Mouse (Mus musculus): ENCODE measurements around the gene Ncor2. TPM values are rescaled to one million over a fixed set of nuclear protein-coding genes. Genes with fewer than 3 reads are reported as not detected.

The Ncor2 gene
- polyA plus RNA-seq, 1 experiment from 2014 or later: 34.9 TPM

GRCm38 (mm10) chr5:125151872-125152534, 27.0 kb downstream of the Ncor2 start:
- Histone ChIP-seq H3K9me3 (no peaks in the 10 kb centered on the region), H3K4me1 (peaks cover 100% of the 10 kb centered on the region), H3K36me3 (peaks cover 3% of the 10 kb centered on the region), H3K9ac (peak overlapping the region; percentile 51), H3K4me2 (replicated peaks) (peak overlapping the region; percentile 51), H3K27me3 (no peaks in the 10 kb centered on the region), H3K4me3 (no peak overlapping the region), H3K27ac (peak overlapping the region; percentile 86)
- WGBS: 8% methylated on average over 17 of the region's 17 CpGs
- peak; percentile 49 for ATAC-seq (ENCODE audit: low FRiP score, low read depth)

- Histone ChIP-seq H3K4me2 (replicated peaks) (peak overlapping the region; percentile 51), H3K9ac (peak overlapping the region; percentile 51), H3K9me3 (no peaks in the 10 kb centered on the region), H3K27me3 (no peaks in the 10 kb centered on the region), H3K36me3 (peaks cover 3% of the 10 kb centered on the region), H3K27ac (peak overlapping the region; percentile 86), H3K4me1 (peaks cover 100% of the 10 kb centered on the region), H3K4me3 (no peak overlapping the region)
- WGBS: 12% methylated on average over 10 of the region's 10 CpGs
- peak; percentile 34; the same call in 1 of the 2 replicates for ATAC-seq (ENCODE audit: low FRiP score, low read depth)
Observed at GRCm38 (mm10) chr5:125150951-125151564, 28.0 kb downstream of the Ncor2 start.

DNA sequence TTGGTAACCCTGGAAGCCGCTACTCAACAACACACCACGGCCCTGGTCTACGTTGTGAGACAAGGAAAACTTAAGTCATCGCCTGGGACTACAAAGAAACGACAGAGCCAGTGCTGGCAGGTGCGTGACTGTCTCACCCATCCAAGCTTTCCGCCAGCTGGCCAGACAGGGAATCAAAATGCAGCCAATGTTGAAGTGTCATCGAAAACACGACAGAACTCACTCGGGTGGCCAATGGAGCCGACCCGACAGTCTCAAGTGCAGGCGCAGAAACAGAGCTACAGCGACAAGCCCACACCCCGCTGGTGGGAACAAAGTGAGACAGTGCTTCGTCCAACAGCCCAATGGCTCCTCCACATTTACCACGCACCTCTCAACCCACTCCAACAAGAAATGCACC, 29.9 kb downstream of the Ncor2 start:
- H3K4me3 ChIP-seq: no peak overlapping the region
- peaks cover 3% of the 10 kb centered on the region for H3K36me3 ChIP-seq
- H3K27me3 ChIP-seq: no peaks in the 10 kb centered on the region
- peak overlapping the region; percentile 73 for H3K27ac ChIP-seq
- H3K9me3 ChIP-seq: no peaks in the 10 kb centered on the region
- peak overlapping the region; percentile 54 for H3K9ac ChIP-seq
- 68% methylated on average over 17 of the region's 17 CpGs for WGBS
- peaks cover 95% of the 10 kb centered on the region for H3K4me1 ChIP-seq
- H3K4me2 ChIP-seq (replicated peaks): no peak overlapping the region
- ATAC-seq (ENCODE audit: low FRiP score, low read depth): no peak

DNA sequence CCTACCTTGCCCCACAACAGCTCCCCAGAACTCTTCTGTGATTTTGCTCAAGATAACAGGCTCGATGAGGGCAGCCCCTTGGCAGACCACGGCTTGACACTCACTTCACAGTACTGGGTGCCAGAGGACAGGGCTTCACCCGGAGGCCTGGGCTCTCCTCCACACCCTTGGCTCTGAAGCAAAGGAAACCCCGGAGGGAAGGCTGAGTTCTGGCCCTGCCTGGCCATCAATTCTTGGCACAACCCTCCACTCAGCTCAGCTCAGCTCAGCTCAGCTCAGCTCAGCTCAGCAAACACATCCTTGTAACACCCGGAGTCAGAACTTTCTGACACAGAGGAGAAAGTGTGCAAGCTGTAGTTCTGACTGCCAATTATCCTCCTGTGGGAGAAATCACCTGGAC, 30.3 kb downstream of the Ncor2 start:
- Histone ChIP-seq H3K9me3 (no peaks in the 10 kb centered on the region), H3K27me3 (no peaks in the 10 kb centered on the region), H3K4me3 (no peak overlapping the region), H3K36me3 (peaks cover 3% of the 10 kb centered on the region), H3K4me2 (replicated peaks) (no peak overlapping the region; the same call in 1 of the 2 replicates), H3K27ac (peak overlapping the region; percentile 73), H3K4me1 (peaks cover 95% of the 10 kb centered on the region), H3K9ac (peak overlapping the region; percentile 54)
- ATAC-seq (ENCODE audit: low FRiP score, low read depth): no peak
- WGBS: 25% methylated on average over 5 of the region's 5 CpGs

- Histone ChIP-seq H3K4me2 (replicated peaks) (no peak overlapping the region), H3K36me3 (peaks cover 3% of the 10 kb centered on the region), H3K27ac (no peak overlapping the region), H3K9ac (peak overlapping the region; percentile 54; the same call in 1 of the 2 replicates), H3K4me3 (no peak overlapping the region), H3K27me3 (no peaks in the 10 kb centered on the region), H3K4me1 (peaks cover 95% of the 10 kb centered on the region), H3K9me3 (no peaks in the 10 kb centered on the region)
- ATAC-seq (ENCODE audit: low FRiP score, low read depth): no peak
- WGBS: 40% methylated on average over 10 of the region's 10 CpGs
Observed at GRCm38 (mm10) chr5:125148173-125148572, 30.8 kb downstream of the Ncor2 start.

DNA sequence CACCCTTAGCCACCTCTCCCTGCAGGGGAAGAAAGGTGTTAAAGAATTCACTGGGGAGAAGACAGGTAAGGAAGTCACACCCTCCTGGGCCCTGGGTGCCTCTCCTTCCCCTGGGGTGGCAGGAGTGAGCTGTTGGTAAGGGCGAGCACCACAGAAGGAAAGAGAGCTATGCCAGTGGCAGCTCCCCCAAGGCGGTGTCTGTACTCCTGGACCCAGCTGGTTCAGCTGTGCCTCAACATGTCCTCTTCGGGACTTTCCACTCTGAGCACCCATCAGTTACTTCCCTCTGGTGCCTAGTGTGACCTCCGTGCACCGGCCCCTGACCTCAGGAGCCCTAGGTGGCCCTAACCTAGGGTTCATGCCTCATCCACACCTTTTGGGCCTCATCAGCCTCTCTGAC, 31.9 kb downstream of the Ncor2 start:
- Histone ChIP-seq H3K27ac (peak overlapping the region; percentile 22; the same call in 1 of the 2 replicates), H3K4me3 (no peak overlapping the region), H3K36me3 (no peaks in the 10 kb centered on the region), H3K4me1 (peaks cover 95% of the 10 kb centered on the region), H3K4me2 (replicated peaks) (no peak overlapping the region), H3K27me3 (no peaks in the 10 kb centered on the region), H3K9me3 (no peaks in the 10 kb centered on the region), H3K9ac (no peak overlapping the region)
- ATAC-seq (ENCODE audit: low FRiP score, low read depth): no peak
- WGBS: 81% methylated on average over 5 of the region's 5 CpGs

GRCm38 (mm10) chr5:125143114-125143872, 35.7 kb downstream of the Ncor2 start:
- 76% methylated on average over 12 of the region's 12 CpGs for WGBS

DNA sequence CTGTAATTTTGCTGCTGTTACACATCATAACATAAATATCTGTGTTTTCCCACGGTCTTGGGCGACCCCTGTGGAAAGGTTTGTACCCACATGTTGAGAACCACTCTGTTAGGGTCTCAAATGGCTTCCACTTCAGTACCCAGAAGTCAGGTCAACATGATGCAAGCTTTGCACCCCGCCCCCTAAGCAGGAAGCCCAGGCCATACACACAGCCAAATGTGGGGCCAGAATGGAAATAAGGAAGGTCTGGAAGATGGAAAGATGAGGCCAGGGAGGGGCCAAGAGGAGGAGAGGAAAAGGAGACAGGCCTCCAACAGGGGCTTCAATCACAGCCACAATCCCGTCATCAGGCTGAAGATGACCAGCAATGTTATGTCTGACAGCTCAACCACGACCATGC, 37.1 kb downstream of the Ncor2 start:
- no peaks in the 10 kb centered on the region for H3K9me3 ChIP-seq
- ATAC-seq (ENCODE audit: low FRiP score, low read depth): no peak
- peak overlapping the region; percentile 82 for H3K4me2 ChIP-seq (replicated peaks)
- H3K4me1 ChIP-seq: peaks cover 94% of the 10 kb centered on the region
- no peak overlapping the region for H3K9ac ChIP-seq
- H3K4me3 ChIP-seq: peak overlapping the region; percentile 43; the same call in 1 of the 2 replicates
- no peaks in the 10 kb centered on the region for H3K36me3 ChIP-seq
- H3K27ac ChIP-seq: peak overlapping the region; percentile 100
- 41% methylated on average over 5 of the region's 5 CpGs for WGBS
- no peaks in the 10 kb centered on the region for H3K27me3 ChIP-seq

More at GRCm38 (mm10) chr5:125143114-125143872, 35.7 kb downstream of the Ncor2 start:
- H3K36me3 ChIP-seq: no peaks in the 10 kb centered on the region
- H3K4me3 ChIP-seq: no peak overlapping the region
- no peak overlapping the region for H3K4me2 ChIP-seq (replicated peaks)
- peak overlapping the region; percentile 100 for H3K27ac ChIP-seq
- H3K9ac ChIP-seq: no peak overlapping the region
- H3K9me3 ChIP-seq: no peaks in the 10 kb centered on the region
- H3K4me1 ChIP-seq: peaks cover 94% of the 10 kb centered on the region
- ATAC-seq (ENCODE audit: low FRiP score, low read depth): no peak
- H3K27me3 ChIP-seq: no peaks in the 10 kb centered on the region

- no peaks in the 10 kb centered on the region for H3K36me3 ChIP-seq
- H3K4me2 ChIP-seq (replicated peaks): peak overlapping the region; percentile 82
- H3K27me3 ChIP-seq: no peaks in the 10 kb centered on the region
- peak; percentile 68 for ATAC-seq (ENCODE audit: low FRiP score, low read depth)
- 2% methylated on average over 7 of the region's 7 CpGs for WGBS
- no peaks in the 10 kb centered on the region for H3K9me3 ChIP-seq
- H3K4me1 ChIP-seq: peaks cover 94% of the 10 kb centered on the region
- peak overlapping the region; percentile 55 for H3K9ac ChIP-seq
- H3K27ac ChIP-seq: peak overlapping the region; percentile 100
- H3K4me3 ChIP-seq: peak overlapping the region; percentile 43
Observed at GRCm38 (mm10) chr5:125141525-125141880, 37.5 kb downstream of the Ncor2 start.

DNA sequence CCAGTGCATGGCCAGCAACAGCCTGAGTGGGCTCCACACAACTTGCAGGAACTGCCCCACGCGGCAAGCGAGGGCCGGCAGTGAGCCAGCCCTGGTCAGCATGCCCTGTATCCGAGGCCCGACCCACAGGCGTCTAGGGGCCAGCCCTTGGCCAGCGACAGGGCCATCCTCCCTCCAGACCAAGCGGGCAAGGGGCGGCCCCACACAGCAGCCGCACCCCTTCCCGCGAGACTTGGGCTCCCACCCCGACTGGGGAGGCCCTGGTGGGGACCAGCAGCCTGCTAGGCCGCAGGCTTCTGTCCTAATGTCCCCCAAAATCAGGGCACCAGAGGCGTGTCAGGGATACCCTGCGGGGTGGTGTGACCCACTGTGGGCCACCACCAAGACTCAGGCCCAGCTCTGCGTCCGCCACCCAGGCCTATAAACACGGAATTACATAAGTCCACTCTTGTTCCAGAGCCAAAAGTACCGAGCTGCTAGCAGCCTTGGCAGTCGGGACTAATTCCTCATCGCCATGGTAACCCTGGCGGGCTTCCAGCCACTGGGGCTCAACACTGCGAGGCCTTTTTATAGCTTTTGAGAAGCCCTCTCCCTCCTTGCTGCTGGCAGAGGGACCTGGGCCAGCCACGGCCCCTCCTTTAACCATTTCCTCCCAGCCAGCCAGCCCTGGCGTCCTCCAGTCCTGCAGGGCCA, 38.0 kb downstream of the Ncor2 start:
- 6% methylated on average over 27 of the region's 27 CpGs for WGBS
- peak overlapping the region; percentile 100 for H3K27ac ChIP-seq
- H3K4me1 ChIP-seq: peaks cover 94% of the 10 kb centered on the region
- ATAC-seq (ENCODE audit: low FRiP score, low read depth): peak; percentile 91
- H3K4me3 ChIP-seq: peak overlapping the region; percentile 43
- H3K9me3 ChIP-seq: no peaks in the 10 kb centered on the region
- no peaks in the 10 kb centered on the region for H3K36me3 ChIP-seq
- H3K9ac ChIP-seq: peak overlapping the region; percentile 73
- no peaks in the 10 kb centered on the region for H3K27me3 ChIP-seq
- H3K4me2 ChIP-seq (replicated peaks): peak overlapping the region; percentile 82

DNA sequence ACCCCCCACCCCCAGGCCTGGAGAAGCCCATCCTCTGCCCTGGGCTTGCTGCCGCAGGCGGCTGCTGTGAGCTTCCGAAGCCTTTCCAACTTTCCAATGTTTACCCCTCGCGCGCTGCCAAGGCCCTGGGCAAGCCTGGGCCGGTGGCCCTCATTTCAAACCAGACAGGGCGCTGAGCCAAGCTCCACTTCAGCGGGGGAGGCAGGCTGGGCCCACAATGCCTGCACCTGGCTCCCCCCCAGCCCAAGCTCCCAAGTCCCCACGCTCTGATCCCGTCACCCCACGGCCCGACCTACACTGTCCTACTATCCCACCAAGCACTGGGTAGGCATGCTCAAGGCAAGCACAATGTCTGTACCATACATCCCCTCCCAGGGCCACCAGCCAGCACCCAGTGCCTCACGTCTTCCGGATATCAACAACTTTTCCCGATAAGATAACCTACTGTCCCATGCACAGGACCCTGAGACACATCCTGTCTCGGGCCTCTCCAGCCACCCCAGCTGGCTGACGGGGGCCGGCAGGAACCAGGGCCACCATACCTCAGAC, 38.8 kb downstream of the Ncor2 start:
- peak overlapping the region; percentile 43 for H3K4me3 ChIP-seq
- H3K9me3 ChIP-seq: no peaks in the 10 kb centered on the region
- no peaks in the 10 kb centered on the region for H3K27me3 ChIP-seq
- H3K9ac ChIP-seq: peak overlapping the region; percentile 73
- peak overlapping the region; percentile 82 for H3K4me2 ChIP-seq (replicated peaks)
- ATAC-seq (ENCODE audit: low FRiP score, low read depth): no peak
- peaks cover 87% of the 10 kb centered on the region for H3K4me1 ChIP-seq
- peak overlapping the region; percentile 100 for H3K27ac ChIP-seq
- WGBS: 34% methylated on average over 19 of the region's 19 CpGs
- H3K36me3 ChIP-seq: no peaks in the 10 kb centered on the region

Data from limb, embryonic 13.5 days (tissue).